Mouse (Mus musculus) lung, postnatal 25 days (tissue): Measurements from ENCODE around the gene Adck2.
A peak's percentile ranks its signal among the peaks of the same experiment; 100 is the strongest.

ENCODE experiments used
- DNase-seq: peaks from one replicate; pipeline ENCODE4 v3.0.0; 2022; ENCODE audit warnings: low spot score

The Adck2 gene

GRCm38 (mm10) chr6:39557723-39558261 is 15.9 kb upstream of the Adck2 start, which contains the start of gene Dennd2a:
Gene Dennd2a, minus strand, starts transcription at chr6:39557867.
- no peak for DNase-seq

- no peak for DNase-seq
Observed at GRCm38 (mm10) chr6:39559276-39559939, 14.3 kb upstream of the Adck2 start.

- peak; percentile 87 for DNase-seq
Observed at GRCm38 (mm10) chr6:39562166-39563015, 11.3 kb upstream of the Adck2 start.

GRCm38 (mm10) chr6:39567528-39567927 is 6.1 kb upstream of the Adck2 start:
- peak; percentile 51 for DNase-seq

- no peak for DNase-seq
Observed at GRCm38 (mm10) chr6:39570426-39570825, 3.2 kb upstream of the Adck2 start.

- no peak for DNase-seq
Observed at GRCm38 (mm10) chr6:39574555-39574869, 839 bp downstream of the Adck2 start.

- no peak for DNase-seq
Observed at GRCm38 (mm10) chr6:39574951-39575350, 1.3 kb downstream of the Adck2 start.

GRCm38 (mm10) chr6:39579552-39579951 is 5.9 kb downstream of the Adck2 start:
- DNase-seq = no peak

GRCm38 (mm10) chr6:39580558-39580957 is 6.9 kb downstream of the Adck2 start:
- DNase-seq = no peak

- DNase-seq = no peak
Observed at GRCm38 (mm10) chr6:39581087-39581784, 7.6 kb downstream of the Adck2 start.

- no peak for DNase-seq
Observed at GRCm38 (mm10) chr6:39585517-39585916, 11.8 kb downstream of the Adck2 start, which contains the start of gene Gm42420. Gene Gm42420, plus strand, starts transcription at chr6:39585753.

GRCm38 (mm10) chr6:39591481-39591880 is 17.8 kb downstream of the Adck2 start:
- DNase-seq = no peak

- peak; percentile 95 for DNase-seq
Observed at GRCm38 (mm10) chr6:39592401-39593214, 18.9 kb downstream of the Adck2 start, which contains the start of gene Ndufb2. Gene Ndufb2, plus strand, starts transcription at chr6:39592574.

GRCm38 (mm10) chr6:39600851-39601250 is 27.2 kb downstream of the Adck2 start:
- DNase-seq = peak; percentile 3

- no peak for DNase-seq
Observed at GRCm38 (mm10) chr6:39601828-39602227, 28.2 kb downstream of the Adck2 start.

- no peak for DNase-seq
Observed at GRCm38 (mm10) chr6:39604565-39604964, 30.9 kb downstream of the Adck2 start.

- DNase-seq = no peak
Observed at GRCm38 (mm10) chr6:39606056-39606455, 32.4 kb downstream of the Adck2 start.

GRCm38 (mm10) chr6:39606862-39607261 is 33.2 kb downstream of the Adck2 start:
- DNase-seq = peak; percentile 7

GRCm38 (mm10) chr6:39607365-39607764 is 33.7 kb downstream of the Adck2 start:
- DNase-seq = no peak

GRCm38 (mm10) chr6:39610207-39610606 is 36.5 kb downstream of the Adck2 start:
- no peak for DNase-seq

GRCm38 (mm10) chr6:39611296-39611695 is 37.6 kb downstream of the Adck2 start:
- no peak for DNase-seq
